Mouse (Mus musculus): ENCODE measurements around the gene Copa.

- TF ChIP-seq POLR2A (IDR thresholded peaks at IDR 0.05; ENCODE audit: control insufficient read depth, low read depth, low read length) (no peak), CTCF (IDR thresholded peaks at IDR 0.05; ENCODE audit: control insufficient read depth, insufficient read depth, insufficient replicate concordance, low read depth, low read length) (no peak)
These were observed 12.1 kb upstream of the Copa start for GRCm38 (mm10) chr1:172070227-172070626.

All from testis, adult 2 months (tissue).